Mouse (Mus musculus): ENCODE results near the gene Cdr2.
"Not testable (repeated sequence)": the region's sequence is repeated elsewhere in the genome, so short reads cannot be mapped to it uniquely, and the experiment has no call there.

Cdr2 gene

DNA sequence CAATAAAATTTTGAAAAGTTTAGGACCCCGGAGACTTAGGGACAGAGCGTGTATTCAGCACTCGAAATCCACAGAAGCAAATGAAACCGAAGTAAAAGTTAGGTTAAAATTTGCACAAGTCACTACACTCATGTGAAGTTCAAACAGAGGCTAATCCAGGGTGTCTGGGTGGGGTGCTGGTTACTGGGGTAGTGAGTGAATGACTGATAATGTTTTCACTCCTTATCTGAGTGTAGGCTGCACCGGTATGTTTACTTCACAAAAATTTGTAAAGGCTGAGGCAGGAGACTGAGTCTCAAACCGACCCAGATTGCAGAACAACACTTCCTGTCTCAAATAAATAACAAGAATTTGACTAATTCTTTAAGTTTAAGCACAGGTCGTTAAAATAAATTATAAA, 12.9 kb downstream of the Cdr2 start:
- DNase-seq, result no peak

- no peak for DNase-seq
Measured at GRCm38 (mm10) chr7:120963126-120963525, 19.0 kb downstream of the Cdr2 start.

DNA sequence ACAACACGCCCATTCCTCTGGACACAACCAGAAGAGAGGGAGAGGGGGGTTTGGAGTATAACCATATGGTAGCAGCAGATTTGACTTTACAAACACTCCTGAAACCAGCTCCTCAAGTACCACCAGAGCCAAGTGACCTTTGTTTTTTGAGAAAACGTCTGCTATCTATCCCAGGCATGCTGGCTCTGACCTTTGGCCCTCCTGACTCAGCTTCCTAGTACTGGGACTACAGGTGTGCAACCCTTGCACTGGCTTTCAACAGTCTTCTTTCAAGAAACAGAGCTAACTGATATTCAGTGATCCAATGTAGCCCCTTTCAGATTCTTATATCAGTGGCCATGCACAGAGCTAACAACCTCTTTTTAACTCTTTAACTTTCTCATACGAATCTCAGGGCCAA, 20.2 kb downstream of the Cdr2 start:
- DNase-seq, result no peak

- no peak for DNase-seq
Measured at GRCm38 (mm10) chr7:120960601-120961000, 21.5 kb downstream of the Cdr2 start.

GRCm38 (mm10) chr7:120960116-120960515, 22.0 kb downstream of the Cdr2 start:
- DNase-seq, result no peak

DNA sequence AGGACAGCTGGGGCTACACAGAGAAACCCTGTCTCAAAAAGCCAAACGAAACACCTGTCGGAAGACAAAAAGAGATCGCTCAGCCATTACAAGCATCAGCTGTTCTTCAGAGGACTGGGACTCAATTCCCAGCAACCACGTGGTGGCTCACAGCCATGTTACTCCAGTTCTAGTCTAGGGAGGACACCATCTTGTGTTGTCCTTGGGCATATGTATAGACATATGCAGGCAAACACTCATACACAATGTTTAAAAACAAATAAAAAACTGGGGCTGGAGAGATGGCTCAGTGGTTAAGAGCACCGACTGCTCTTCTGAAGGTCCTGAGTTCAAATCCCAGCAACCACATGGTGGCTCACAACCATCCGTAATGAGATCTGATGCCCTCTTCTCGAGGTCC, 28.5 kb downstream of the Cdr2 start:
- not testable (repeated sequence) for DNase-seq

GRCm38 (mm10) chr7:120943936-120944509, 38.1 kb downstream of the Cdr2 start:
- no peak for DNase-seq

- no peak for DNase-seq
Measured at GRCm38 (mm10) chr7:120942506-120942905, 39.6 kb downstream of the Cdr2 start.

DNA sequence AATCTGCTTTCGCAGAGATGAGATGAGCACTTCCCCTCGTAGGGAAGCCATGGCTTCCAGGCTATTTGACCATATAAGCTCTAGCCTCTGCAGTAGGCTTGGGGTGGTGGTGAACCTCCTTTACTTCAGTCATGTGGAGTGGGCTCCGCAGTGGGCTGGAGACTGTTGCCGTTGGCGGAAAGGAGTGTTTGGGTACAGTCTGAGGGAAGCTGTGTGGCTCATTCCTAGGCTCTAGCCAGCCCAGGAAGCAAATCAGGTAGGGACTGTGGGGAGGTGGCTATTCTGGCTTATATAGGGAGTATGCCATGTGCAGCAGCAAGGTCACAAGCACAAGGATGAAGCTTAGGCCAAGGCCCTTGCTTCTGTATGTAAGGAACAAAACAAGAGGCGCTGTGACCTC, 40.9 kb downstream of the Cdr2 start:
- peak; percentile 66 for DNase-seq

DNA sequence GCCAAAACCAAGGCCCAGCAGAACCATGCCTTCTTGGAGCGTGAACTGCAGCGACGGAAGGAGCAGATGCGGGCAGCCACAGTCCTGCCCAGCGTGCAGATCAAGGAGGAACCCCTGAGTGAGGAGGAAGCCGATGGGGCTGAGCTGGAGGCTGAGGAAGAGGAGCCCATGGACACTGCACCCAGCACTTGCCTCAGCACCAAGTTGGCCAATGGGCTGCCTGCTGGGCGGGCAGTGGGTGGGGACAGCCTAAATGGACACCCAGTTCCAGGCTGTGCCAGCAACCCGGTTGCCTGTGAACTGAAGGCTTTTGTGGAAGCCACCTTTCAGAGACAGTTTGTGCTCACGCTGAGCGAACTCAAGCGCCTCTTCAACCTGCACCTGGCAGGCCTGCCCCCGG, 41.8 kb downstream of the Cdr2 start:
- peak; percentile 96 for DNase-seq

DNA sequence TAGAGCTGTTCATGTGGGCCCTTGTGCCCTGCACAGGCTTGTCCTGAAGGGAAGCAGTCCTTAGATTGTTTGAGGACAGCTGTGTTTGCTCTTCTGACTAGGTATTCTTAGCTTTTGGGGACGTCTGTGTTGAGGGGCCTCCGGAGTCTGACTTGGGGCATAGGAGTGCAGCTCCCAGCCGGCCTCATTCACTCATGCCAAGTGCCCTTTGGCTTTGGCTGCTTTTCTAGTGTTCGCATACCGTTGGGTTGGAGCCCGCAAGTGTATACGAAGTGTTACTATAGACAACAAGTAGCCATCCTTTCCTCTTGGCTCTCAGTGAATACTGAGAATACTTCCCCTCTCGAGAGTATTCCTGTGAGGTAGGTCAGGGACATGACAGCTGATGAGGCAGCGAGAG, 43.9 kb downstream of the Cdr2 start:
- DNase-seq, result peak; percentile 73

DNA sequence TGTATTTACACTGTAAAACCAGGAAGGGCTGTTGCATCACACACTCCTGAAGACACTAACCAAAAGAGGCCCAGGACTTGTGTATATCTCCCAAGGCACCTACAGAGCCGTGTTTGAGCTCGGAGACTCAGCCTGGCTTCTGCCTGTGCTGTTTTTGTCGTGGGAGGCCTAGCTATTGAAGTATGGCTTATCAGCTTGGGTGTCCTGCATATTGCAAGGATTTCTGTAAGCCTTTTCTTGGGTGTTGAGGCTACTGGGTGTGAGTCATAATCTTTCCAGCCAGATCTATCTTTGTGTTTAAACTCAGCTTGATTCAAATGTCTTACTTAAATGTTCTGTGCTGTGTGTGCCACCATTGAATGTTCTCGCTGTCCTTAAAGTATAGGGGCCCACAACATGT, 45.6 kb downstream of the Cdr2 start:
- DNase-seq, result no peak

GRCm38 (mm10) chr7:120934716-120935115, 47.4 kb downstream of the Cdr2 start:
- DNase-seq, result peak; percentile 94

DNA sequence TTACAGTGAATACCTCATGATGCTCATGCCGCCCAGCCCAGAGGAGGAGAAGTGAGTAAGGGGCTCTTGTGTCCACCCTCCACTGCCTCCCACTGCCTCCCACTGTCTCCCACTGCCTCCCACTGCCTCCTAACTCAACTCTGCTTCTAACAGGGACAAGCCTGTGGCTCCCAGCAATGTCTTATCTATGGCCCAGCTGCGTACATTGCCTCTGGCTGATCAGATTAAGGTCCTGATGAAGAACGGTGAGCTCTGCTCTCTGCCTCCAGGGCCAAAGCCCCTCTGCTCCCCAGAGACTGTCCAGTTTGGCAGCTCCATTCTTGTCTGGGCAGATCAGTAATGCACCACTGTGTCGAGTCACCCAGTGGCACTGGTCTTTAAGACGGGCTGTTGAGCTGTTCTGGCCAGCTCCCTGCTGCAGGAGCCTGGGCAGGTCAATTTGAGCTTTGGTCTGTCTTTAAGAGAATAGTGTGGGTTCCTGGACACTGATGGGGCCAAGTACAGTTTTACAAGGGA, 48.4 kb downstream of the Cdr2 start:
- DNase-seq, result peak; percentile 90

- DNase-seq, result peak; percentile 83
Measured at GRCm38 (mm10) chr7:120933110-120933509, 49.0 kb downstream of the Cdr2 start.

DNA sequence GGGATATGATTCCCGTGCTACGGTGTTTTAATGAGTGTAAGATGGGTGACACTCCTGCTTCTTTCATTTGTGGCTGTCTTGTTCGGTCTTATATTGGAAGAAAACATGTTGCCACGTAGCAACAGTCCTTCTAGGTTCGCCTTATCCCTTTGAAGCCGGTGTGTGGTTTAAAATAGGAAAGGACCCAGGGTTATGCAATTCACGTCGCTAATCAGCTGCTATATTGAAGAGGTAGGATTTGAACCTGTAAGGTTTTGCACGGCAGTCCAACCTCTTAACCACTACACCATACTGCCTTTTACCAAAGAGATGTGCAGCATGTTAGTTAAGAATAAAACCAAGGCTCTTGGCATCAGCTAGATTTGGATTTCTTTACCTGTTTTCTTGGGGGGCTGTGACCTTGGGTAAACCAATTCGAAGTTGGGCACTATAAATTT, 63.6 kb downstream of the Cdr2 start:
- peak; percentile 96 for DNase-seq

GRCm38 (mm10) chr7:120917592-120918461, 64.3 kb downstream of the Cdr2 start, which contains the start of gene Polr3e:
Gene Polr3e, plus strand, starts transcription at chr7:120917744.
- DNase-seq, result peak; percentile 100

DNA sequence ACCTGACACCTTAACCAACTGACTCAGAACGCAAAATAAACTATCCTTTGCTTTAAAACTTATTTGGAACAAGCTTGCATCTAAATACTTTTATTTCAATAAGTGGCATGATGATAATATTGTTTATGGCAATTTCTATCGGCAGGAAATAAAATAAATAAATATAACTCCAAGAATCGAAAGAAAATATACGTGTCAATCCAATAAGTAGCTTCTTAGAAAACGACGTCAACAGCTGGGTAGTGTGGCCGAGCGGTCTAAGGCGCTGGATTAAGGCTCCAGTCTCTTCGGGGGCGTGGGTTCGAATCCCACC, 64.9 kb downstream of the Cdr2 start:
- no peak for DNase-seq

DNA sequence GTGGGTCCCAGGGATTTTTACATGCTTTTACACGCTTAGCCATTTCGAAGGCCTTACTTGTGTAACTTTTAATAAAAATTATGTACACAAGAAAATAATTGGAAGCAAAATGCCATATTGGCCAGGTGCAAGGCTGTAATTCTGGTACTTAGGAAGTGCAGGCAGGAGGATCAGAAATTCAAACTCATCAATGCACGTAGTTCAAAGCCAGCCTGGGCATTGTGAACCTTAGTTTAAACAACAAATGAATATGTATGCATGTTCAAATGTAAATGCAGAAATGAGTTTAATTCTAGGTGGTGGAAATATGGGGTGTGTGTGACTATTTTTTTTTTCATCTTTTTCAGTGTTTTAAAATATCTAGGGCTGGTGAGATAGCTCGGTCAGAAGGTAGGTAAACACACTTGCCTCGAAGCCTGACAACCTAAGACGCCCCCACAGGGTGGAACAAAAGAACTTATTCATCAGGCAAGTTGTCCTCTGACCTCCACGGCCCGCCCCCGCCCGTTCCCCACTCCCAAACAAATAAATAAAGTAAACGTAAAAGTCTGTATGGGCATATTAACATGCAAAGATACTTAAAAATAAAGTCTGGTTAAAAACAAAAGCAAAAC, 65.7 kb downstream of the Cdr2 start:
- no peak for DNase-seq

DNA sequence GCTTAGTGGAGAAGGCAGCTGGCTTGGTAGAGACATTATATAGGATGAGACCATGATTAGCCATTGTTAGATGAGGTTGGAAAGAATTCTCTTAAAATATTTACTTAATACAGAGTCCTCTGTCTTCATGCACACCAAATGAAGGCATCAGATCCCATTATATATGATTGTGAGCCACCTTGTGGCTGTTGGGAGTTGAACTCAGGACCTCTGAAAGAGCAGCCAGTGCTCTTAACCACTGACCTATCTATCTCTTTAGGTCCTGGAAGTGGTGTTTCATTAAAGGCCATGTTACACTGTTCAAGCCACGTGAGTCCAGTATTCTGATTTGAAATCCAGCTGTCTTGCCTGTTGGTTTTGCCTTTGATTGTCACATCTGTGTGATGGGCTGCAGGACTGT, 68.8 kb downstream of the Cdr2 start:
- DNase-seq, result no peak

DNA sequence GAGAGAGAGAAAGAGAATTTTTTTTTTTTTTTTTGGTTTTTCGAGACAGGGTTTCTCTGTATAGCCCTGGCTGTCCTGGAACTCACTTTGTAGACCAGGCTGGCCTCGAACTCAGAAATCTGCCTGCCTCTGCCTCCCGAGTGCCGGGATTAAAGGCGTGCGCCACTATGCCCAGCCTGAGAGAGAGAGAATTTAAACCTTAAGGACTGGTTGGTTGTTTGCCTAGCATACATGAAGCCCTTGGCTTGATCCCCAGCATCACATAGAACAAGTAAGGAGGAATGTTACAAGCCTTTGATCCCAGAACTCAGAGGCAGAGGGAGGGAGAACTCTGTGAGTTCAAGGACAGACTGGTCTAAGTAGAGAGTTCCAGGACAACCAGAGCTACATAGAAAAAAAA, 70.8 kb downstream of the Cdr2 start:
- not testable (repeated sequence) for DNase-seq

- DNase-seq, result not testable (repeated sequence)
Measured at GRCm38 (mm10) chr7:120910172-120910571, 71.9 kb downstream of the Cdr2 start.
